Mouse (Mus musculus): Measurements from ENCODE around the gene Eif4e2.

Eif4e2 gene

DNA sequence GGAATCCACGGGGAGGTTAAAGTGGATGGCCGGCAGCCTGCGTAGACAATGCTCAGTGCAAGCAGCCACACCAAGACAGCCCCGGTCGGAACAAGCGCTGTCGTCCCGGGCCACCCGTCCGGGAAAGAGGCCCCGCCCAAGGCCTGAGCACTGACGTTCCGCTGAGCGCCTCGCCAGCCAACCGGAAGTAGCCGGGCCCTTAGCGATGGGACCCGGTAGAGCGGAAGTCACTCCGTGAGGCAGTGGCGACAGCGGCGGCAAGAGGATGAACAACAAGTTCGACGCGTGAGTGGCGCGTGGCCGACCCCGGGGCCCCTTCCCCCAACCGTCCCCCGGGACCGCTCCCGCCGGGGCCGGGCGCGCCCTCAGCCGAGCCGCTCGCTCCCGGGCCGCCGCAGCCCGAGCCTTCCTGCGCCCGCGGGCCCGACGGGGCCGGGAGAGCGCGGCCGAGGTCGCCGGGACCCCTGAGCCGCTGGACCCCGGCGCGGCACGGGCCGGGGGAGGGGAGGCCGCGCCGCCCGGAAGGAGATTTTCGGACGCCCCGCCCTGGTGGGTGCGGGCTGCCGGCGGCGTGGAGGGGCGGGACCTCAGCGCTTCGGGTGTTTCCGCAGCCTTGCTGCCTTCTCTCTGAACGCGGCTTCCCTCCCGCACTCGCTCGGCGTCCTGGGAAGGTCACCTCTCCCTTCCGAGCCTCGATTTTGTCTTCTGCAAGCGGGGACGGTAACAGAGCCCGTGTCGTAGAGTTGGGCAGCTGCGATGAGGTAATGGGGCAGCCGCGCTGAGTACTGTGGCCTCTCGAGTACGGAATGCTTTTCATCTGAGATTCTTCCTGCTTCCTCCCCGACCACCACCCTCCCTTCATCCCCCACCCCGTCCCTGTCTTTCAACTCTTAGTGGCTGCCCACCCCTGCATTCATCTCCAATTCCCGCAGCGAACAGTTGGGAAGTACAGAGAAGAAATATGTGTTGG lies at the start of gene Eif4e2:
Gene Eif4e2 (plus strand): TSS at position 180 of the 970 bp plus-strand sequence.
- DNase-seq = peak; percentile 93

DNA sequence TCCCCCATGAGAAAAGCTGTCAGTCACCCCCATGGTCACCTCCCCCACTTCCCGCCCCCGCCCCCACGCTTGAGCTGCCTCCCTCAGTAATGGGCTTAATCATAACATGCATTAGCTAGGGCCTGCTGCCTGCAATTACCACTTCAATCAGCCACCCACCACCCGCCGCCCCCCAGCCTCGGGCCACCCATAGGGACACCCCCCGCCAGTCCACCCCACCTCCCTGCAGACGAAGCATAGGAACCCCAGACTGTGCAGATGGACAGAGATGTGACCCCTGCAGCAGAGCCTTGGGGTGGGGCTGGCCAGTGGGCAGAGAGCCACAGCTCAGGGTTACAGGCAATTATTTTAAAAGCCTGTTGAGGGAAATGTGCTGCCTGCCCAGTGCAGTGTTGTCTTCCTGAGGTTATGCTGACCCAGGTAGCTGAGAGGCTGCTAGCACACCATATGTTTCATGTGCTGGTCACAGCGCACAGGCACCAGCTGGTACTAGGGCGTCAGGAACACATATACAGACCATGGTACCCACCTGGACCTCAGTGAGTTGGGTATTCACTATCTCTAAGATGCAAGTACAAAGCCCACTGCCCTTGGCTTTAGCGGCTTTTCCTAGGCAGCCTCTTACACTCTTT lies 49.4 kb upstream of the Eif4e2 start:
- no peak for DNase-seq

DNA sequence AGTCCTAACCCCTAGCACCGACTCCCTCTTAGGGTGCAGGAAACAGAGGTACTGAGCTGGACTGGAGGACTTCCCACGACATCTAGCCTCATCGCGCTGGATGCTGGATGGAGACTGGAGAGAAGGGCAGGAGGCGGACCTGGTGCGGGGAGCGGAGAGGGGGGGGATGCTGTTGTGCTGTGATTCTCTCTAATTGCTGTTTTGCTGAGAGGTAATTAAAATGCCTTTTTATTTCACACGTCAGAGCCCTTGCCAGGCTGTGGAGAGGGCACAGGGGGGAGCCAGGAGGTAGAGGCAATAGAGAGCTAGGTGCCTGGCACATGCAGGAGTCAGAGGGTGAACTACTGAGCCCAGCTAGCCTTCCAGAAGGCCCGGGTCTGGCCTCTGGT lies 48.9 kb upstream of the Eif4e2 start:
- no peak for DNase-seq

DNA sequence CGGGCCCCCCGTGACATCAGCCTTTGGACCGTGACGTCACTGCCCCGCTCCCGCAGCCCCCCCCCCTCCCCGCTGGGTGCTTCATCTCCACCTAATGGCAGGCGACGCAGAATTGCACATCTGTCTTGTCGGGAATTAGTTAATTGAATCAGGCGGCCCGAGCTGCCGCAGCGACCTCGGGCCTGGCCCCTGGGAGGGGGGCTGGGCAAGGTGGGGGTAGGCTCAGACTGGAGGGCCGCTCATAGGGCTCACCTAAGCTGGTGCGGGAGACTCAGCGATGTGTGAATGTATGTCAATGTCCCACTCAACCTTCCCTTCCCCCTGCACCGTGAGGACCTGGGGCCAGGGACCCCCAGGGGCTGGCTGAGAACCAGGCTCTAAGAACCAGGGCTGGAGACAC lies 43.3 kb upstream of the Eif4e2 start:
- DNase-seq = no peak

DNA sequence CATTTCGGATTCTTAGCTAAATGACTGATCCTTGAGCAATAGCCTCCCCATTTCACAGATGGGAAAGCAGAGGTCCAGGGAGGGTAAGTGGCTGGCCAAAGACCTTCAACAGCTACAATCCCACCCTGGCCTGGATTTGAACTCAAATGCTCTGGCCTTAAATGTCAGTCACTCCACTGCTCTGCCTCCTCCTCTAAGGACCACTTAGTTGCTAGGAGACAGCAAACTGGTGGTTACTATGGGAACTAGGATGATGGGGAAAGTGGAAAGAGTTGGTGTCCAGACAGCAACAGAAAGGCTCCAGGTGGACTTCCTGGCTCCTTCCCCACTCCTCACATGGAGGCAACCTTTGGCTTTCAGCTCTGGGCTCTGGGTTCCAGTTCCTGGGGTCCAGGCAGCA lies 42.4 kb upstream of the Eif4e2 start:
- no peak for DNase-seq

DNA sequence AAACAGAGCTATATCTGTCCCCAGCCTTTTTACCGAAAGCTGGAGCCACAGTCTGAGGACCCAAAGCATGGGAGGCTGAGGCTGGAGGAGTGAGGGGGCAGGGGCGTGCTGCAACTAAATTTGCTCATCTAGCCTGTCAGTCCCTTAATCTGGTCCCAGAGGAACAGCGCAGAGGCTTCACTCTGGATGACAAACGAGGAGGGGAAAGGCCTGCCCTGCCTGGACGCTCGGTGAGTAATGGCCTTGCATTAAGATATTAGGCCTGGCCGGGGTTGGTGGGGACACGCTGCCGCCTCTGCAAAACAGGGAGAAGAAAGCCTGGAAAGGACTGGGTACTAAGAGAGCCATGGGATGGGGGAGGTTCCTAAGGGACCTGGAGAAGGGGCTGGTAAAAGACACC lies 41.4 kb upstream of the Eif4e2 start:
- no peak for DNase-seq

DNA sequence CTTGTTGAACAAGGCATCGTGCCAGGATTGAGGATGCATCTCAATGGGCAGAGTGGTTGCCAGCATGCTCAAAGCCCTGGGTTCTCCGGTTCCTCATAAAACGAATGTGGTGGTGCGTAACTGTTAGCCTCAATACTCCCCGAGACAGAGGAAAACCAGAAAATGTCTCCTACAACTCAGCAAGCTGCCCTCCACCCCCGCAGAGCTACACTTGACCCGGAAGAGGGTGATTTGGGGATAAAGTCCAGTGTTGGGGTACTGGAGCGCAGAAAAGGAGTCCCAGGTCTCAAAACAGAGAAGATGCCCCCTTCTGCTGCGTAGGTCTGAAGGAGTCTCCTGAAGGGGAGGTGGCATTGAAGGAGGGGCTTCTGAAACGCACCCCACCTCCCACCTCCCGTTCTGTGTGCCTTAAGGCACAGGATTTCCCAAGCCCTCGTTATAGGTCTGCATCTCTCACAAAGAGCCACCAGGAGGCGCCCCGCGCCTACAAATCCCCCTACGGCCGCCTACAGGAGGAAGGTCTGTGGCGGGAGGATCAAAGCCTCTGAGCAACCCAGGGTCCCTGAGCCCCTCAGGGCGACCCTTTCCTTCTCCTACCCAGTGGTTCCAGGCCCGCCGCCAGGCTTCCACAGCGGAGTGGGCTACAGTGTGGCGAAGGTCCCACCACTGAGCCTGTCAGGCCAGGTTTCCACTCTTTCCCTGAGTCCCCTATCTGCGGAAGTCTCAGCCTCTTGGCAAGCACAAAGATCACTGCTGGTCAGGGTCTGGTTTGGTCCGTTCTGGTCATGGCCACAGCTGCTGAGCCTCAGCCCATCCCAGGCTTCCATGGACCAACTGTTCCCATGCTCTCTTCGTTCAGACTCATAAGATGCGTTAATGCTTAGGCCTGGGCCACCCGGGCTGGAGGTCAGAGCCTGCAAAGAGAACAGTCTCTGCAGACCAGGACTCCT lies 39.4 kb upstream of the Eif4e2 start:
- DNase-seq = peak; percentile 43

DNA sequence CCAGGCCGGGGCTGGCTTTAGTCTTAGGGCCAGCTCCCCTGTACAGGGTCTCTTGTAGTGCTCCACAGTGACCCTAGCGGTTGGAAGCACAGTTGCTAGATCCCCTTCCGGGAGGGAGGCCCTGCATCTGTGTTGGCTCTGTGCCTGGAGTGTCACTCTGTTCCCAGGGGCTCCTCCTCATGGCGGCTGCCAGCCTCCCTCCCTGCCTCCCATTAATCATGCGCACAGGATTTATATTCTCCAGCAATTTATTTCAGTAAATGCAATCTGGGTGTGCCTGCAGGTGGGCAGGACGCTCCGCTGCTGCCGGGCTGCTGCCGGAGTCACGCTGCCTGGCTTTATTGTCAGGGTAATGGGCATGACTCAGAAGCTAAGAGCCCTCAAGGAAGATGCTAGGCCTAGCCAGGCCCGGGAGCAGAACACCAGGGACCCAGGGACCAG lies 37.8 kb upstream of the Eif4e2 start:
- DNase-seq = peak; percentile 6

DNA sequence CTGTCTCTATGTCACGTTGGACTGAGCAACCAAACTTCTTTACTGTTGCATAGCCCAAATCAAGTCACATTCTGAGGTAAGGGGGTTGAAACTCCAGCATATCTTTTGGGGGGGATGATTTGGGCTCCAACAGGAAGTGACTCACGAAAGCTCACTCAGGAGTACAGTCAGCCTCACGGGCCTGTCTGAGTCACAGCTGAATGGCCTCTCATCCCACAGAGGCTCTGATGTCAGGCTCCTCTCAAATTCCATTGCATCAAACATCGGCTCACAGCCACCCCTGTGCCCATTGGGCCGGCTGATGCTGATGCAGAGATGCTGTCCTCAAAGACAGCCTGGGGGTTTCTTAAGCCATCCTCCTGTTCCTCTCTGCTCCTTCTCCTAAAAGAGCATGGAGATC lies 32.8 kb upstream of the Eif4e2 start:
- DNase-seq = no peak

DNA sequence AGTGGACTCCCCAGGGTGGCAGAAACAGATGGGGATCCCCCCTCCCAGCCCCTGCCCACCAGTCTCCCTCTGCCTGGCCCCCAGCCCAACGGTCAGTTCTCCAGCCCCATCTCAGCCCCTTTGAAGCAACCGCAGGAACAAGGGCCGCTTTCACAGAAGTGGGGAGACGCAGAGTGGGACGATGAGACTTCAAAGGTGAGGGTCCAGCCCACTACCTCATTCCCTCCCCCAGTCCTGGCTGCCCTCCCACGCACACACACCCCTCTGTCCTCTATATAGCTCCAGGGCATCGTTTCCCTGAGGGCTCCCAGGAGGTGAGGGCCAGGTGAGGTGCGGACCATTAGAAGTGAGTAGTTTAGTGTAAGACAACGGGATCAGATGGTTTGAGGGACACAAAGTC lies 30.7 kb upstream of the Eif4e2 start, which contains the start of gene Prss56:
Gene Prss56 (plus strand): TSS at position 301 of the 400 bp plus-strand sequence.
- no peak for DNase-seq

DNA sequence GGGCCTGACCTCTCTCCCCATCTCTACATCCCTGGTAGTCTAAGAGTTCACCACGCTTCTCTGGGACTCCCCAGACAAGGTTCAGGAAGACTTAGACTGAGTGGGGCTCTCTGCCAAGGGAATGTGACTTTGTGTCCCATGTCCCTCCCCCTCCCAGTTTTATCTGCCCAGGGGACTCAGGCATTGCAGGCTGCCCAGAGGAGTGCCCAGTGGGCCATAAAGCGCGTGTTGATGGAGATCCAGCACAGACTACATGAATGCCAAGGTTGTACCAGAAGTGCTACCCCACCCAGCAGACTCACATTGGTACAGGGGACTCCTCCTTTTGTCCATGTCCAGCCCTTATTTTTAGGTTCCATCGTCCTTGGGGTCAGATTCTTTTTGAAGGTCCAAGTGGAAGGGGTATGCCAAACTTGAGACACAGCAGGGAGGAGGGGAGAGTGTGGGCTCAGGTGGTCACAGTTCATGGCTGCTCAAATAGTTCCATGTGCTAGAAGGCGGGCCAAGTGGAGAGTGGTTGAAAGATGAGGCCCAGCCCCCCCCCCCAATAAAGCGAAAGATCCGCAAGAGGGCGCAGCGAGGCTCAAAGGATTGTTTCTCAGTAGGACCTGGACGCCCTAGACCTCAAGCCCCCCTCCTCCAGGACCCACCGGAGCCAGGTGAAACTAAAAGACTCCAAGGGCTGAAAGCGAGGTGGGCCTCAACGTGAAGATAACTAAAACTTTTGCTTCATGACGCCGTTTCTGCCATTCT lies 29.5 kb upstream of the Eif4e2 start:
- DNase-seq = peak; percentile 5

DNA sequence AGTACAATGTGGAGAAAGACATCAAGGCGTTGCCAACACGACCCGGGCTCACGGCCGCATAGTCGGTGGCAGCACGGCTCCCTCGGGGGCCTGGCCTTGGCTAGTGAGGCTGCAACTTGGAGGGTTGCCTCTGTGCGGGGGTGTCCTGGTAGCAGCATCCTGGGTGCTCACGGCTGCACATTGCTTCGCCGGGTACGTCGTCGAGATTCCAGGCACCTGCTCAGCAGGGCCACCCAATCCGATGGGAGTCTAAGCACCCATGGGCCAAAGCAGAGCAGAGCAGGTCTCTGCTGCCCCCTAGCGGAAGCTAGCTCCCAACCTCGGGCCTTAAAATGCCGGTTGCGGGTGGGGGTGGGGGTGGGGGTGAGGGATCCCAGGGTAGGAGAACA lies 29.0 kb upstream of the Eif4e2 start:
- DNase-seq = peak; percentile 45

DNA sequence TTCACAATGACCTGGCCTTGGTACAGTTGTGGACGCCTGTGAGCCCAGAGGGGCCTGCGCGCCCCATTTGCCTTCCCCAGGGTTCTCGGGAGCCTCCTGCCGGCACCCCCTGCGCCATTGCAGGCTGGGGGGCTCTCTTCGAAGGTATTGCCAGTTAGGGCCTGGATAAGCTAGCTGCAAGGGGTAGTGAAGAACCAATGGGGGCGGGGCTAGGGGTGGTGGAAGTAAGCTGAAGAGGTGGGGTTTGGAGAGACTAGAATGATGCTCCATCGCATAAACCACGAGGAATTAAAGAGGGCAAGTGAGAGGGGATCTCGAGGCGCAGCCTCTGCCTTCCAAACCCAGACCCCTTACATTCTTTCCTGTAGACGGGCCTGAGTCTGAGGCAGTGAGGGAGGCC lies 28.2 kb upstream of the Eif4e2 start:
- no peak for DNase-seq

DNA sequence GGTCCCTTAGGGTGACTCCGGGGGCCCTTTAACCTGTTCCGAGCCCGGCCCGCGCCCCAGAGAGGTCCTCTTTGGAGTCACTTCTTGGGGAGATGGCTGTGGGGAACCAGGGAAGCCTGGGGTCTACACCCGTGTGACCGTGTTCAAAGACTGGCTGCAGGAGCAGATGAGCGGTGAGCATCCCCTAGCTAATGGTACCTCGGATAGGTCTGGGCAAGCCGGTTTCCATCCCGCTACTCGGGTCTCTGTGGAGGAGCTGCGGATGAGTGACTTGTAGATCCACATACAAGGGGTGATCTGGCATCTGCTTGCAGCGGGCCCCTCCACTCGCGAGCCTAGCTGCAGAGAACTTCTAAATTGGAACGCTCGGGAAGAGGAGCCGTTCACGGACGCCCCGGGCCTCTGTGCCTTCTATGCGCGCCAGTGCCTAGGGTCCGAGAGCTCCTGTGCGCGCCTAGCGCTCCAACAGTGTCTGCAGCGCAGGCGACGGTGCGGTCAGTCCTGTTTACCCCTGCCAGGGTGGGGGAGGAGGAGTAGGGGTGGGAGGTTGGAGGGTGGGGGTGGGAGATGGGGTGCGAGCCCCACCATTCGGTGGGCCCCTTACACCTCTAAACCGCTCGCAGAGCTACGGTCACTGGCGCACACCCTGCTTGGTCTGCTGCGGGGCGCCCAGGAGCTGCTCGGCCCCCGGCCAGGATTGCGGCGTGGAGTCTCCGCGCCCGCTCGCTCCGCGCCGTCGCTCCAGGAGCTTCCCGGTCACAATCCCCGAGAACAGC lies 27.3 kb upstream of the Eif4e2 start:
- DNase-seq = peak; percentile 17

DNA sequence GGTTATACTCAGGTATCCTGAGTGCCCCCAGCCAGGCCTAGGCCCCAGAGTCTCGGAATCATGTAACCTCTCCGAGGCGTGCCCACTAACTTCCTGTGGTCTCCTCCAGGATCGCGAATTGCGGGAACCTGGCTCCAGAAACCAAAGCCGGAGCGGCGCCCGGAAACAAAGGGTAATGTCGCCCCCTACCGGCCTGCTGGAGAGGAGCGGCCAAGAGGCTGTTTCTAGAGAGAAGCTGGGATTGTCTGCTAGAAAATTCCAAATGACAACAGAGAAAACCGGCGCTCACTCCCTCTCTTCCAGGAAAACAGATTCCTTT lies 26.7 kb upstream of the Eif4e2 start:
- DNase-seq = peak; percentile 58

DNA sequence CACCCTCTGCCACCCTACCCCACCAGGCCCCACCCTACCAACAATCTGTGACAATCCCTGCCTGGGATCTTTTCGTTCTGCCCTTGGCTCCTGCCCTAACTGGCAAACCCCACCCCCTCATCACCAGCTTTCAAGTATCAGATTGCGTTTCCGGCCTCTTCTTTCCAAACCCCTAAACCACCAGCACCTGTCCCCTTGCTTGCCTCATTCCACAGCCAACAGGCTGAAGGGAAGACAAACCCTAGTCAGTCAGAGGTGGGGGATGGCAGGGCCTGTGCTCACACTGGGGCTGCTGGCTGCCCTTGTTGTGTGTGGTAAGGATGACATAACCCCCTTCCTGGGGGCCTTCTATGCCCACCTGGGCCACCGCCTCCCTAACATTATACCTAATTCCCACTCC lies 23.3 kb upstream of the Eif4e2 start, which contains the start of gene Chrnd:
Gene Chrnd (plus strand): TSS at position 179 of the 400 bp plus-strand sequence.
- DNase-seq = no peak

DNA sequence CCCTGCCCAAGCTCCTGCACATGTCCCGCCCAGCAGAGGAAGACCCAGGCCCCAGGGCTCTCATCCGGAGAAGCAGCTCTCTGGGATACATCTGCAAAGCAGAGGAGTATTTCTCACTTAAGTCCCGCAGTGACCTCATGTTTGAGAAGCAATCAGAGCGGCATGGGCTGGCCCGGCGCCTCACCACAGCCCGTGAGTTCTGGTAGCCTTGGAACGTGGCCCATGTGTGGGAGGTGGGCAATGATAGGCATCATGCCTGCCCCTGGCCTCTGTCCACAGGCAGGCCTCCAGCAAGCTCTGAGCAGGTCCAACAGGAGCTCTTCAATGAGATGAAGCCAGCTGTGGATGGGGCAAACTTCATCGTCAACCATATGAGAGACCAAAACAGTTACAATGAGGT lies 16.4 kb upstream of the Eif4e2 start:
- DNase-seq = no peak

DNA sequence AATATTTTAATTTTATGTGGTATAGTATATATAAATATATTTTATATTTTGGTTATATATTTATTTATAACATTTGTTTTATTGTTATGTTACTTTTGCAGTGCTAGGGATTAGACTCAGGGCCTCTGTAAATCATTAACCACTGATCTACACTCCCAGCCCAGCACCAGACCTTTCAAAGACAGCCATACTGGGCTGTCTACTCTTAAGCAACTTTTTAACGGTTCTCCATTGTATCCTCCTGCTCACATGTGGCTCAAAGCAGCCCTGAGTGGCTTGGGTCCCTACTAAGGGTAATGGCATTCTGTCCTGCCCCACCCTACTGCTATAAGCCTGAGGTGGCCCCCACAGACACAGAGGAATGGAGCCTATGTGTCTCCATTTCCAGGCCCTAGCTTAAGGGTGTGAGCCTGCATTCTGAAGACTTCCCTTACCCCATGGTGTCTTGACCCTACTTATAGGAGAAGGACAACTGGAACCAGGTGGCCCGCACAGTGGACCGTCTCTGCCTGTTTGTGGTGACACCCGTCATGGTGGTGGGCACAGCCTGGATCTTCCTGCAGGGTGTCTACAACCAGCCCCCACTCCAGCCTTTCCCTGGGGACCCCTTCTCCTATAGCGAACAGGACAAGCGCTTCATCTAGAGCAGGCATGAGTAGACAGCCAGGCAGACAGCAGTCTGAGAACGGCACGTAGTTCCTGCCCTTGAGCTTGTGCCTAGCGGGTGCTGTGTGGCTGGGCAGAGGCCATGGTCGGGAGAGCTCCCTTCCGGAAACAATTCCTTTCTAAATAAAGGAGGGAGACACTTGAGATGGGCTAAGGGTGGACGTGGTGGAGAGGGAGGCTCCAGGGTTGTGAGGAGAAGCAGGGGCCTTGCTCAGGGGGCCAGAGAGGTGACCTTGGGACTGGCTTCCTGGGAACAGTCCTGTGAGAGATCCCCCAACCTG lies 15.3 kb upstream of the Eif4e2 start:
- DNase-seq = no peak

DNA sequence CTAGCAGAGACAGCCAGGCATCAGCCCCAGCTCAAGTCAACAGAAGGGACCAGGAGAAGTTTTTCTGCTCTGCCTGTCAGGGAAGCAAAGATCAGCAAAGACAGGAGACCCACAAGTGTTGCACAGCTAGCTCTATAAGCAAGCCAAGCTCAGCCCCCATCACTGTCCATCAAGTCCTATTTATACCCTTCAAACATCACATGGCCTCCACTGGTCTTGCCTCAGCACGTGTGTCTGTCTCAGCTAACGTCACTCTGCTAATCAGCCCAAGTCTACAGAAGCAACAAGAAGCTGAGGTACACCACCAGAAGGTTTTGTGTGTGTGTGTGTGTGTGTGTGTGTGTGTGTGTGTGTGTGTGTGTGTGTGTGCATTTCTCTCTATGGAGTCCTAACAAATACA lies 12.9 kb upstream of the Eif4e2 start:
- DNase-seq = no peak

DNA sequence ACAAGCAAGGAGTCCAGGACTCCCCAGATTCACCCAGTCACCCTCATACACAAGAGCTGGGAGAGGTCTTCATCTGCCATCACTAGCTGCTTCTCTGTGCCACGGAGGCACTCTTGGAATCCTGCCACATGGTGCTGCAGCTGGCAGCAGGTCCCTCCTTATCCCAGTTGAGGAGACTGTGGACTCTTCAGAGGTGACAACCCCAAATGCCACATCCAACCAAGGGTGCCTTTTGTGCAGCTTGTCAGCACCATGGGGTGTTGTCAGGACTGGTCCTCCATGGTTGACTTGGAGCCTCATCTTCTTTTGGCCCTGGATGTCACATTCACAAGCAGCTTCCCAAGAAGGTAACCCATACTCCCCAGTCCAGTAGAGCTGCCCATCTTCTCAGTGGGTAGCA lies 11.9 kb upstream of the Eif4e2 start:
- no peak for DNase-seq
